Mouse (Mus musculus) adrenal gland, adult 2 months (tissue): ENCODE results near the gene Gm36028. TPM values are rescaled to one million over a fixed set of nuclear protein-coding genes. Genes with fewer than 3 reads are reported as not detected.

Source experiments
- DNase-seq: peaks from one replicate; pipeline ENCODE4 v3.0.0; 2021
- polyA plus RNA-seq: library from polyadenylated mRNA; depleted of rRNA; stranded (reverse); fragments of >200 nt; gene quantifications from 2 replicates; pipeline ENCODE4 v1.2.3, GENCODE M21; 2012; rRNA removed
- total RNA-seq, 2 experiments: library from RNA; stranded (reverse); gene quantifications; 2 replicates each; pipeline ENCODE4 v1.2.3; 2021

Gm36028 gene
- total and polyA plus RNA-seq, 3 experiments: 0.24 to 0.69 TPM; not detected in 1

DNA sequence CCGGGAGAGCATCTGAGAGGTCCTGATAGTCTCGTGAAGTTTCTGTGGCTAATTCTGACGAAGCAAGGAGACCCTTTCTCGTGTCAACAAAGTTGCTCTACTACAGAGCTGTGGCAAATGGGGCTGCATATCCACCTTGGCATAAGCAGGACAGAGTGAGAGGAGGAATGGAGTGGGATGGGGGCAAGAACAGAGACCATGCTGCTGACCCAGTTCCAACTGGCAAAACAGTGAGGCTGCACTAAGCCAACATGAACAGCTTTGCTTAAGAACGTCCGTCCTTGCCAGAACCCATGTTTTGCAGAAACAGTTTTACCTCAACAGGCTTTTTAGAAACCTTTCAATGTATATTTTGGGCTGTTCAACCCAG lies 51.3 kb downstream of the Gm36028 start:
- DNase-seq: no peak

DNA sequence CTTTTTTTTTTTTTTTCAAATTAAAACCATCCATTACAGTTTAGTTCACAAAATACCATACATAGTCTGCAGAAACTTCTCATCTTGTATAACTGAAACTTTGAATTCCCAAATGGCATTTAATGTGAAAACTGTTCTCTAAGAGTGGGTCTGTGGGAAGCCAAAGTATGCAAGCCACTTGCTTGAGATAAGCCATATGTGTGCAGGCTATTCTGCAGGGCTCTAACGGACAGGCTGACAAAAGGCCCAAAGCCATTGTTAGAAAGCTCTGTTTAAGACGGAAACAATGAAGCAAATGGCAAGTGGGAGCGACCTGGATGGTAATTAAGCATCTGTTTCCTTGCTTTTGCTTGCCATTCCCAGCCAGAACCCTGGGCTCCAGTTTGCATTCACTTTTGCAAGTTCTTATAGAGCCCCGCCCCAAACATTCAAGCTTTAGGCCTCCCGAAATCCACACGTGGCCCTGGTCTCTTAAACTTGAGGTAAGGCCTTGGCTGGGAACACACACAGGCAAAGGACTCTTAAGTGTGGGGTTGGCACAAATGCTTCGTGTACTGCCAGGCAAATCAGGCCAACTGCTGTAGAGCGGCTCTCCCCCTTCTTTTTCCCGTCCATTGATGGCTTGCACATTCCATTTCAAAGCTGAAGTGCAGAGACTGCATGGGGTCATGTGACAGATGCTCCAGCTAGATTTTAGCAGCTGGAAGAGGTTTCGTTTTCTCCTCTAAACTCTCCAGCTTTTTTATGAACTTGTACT lies 51.9 kb downstream of the Gm36028 start:
- DNase-seq: no peak

DNA sequence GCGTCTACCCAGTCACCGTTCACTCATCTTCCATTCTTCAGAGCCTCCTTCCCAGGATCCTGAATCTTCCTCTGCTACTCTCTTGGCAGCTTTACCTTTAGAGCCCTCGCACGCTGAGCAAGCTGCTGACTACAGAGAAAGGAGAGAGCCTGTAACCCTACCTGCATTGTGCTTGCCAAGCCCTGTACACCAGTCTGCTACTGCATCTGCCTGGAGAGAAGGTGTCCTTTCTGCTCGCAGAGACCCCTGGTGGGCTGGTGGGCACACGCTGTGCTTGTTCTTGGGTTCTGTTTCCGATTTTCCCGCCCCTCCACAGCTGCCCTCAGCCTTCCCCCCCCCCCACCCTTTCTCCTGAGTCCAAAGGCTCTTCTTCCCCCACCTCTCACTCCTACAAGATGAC lies 53.7 kb downstream of the Gm36028 start:
- DNase-seq: no peak

DNA sequence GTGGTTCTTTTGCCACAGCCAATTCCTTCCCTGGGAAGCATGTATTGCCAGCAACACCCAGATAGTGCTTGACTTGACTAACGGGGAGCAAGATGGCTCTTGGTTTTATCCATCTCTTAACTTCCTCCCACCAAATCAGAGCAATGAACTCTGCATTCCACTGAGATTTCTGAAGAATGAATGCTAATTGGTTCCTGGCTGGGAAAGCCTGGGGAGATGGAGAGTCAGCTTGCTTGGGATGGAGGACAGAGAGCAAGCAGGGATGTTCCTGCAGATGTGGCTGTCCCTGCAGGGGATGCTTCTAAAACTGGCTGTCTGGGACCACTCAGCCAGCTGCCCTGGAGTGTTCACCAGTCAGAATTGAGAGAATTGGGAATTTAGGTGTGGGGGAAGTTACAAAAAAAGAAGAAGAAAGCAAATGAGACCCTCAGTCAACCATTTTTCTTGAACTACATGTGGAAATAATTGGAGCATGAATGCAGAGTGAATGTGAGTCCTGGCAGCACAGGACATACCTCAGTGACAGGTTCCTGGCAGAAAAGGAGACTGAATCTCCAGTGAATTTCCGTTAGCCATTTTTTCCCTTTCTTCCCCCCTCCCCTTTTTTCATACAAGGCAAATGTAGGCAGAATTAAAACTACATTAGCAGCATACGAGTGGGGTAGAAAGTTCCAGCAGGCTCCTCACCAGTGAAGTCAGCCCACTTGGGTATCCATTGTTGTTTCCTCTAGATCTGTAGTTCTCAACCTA lies 55.0 kb downstream of the Gm36028 start:
- no peak for DNase-seq

DNA sequence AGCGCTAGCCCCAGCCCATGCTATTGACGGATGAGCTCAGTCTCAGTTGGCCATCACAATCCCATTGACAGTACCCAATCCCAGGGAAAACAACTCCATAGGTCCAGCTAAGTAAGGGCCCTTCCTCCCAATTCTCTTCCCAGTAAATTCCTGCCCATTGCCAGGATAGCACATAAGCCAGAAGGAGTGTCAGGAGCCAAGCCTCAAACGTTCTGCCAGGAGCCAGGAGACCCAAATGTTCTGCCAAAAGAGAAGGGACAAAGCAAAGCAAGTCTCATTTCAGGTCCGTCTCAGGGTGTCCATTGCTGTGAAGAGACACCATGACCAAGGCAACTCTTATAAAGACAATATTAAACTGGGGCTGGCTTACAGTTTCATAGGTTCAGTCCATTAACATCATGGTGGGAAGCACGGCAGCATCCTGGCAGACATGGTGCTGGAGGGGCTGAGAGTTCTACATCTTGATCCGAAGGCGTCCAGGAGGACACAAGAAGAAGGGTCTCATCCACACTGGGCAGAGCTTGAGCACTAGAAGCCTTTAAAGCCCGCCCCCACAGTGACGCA lies 57.5 kb downstream of the Gm36028 start:
- no peak for DNase-seq

DNA sequence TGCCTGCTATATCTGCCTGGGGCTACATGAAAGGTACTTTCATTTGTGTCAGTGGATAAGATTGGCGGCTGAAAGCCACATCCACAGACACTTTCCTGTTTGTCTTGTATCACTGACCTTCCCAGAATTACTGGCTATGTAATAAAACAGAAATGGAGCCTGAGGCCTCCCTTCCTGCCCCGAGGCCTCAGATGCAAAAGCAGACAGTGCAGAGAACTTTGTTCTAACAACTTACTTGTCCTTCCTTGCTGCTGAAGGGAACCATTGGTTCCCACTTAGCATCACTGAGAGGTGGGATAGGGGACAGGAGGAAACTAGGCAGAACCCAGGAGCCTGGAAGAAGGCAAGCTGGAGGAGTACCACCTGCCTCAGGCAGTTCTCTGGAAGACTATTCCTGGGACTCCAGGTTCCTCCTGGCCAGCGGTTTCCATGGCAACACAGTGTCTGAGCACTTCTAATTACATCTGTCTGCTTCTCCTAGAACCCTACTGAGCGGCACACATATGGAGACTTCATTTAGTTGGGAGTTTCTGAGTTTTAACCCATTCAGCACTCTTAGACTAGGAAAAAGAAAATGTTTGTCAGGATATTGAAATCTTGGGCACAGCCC lies 58.2 kb downstream of the Gm36028 start:
- no peak for DNase-seq

DNA sequence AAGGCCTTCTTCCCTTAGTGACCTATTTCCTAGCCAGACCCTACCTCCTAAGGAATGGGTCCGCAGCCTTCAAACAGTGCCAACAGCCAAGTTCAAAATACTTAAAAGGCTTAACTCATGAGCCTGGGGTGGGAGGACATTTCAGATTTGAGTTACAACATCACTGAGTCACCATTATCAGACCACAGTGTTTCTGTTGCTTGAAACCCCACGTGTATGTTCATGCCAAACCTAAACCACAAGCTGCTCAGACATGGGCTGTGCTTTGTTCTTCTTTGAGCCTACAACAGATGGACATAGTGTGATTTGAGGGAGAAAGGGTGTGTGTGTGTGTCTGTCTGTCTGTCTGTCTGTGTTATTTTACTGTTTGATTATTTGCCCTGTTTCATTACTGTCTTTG lies 59.8 kb downstream of the Gm36028 start:
- peak; percentile 49 for DNase-seq

Other genes with a start within 250 kb of the Gm36028 start
- 100 to 1,000 TPM; 138 to 192 TPM for gene Ndufb4, start 206.7 kb downstream of the Gm36028 start, total RNA-seq
- gene Ndufb4, start 206.7 kb downstream of the Gm36028 start, polyA plus RNA-seq: 67.4 and 80.6 TPM in 2 replicates
- 10 to 100 TPM; 39.3 to 56.7 TPM for gene Fstl1, start 84.3 kb downstream of the Gm36028 start, total RNA-seq
- gene Fstl1, start 84.3 kb downstream of the Gm36028 start, polyA plus RNA-seq: 8.0 and 8.6 TPM in 2 replicates
- gene Lrrc58, start 7.2 kb upstream of the Gm36028 start, total RNA-seq: 100 to 1,000 TPM; 134 to 204 TPM
- 29.0 and 30.5 TPM in 2 replicates for gene Lrrc58, start 7.2 kb upstream of the Gm36028 start, polyA plus RNA-seq
- under 1 TPM in 1 of 2 experiments, not detected in 1; 0.07 TPM for gene Gpr156, start 55.4 kb upstream of the Gm36028 start, total RNA-seq
- 0.04 TPM in 2 replicates for gene Gpr156, start 55.4 kb upstream of the Gm36028 start, polyA plus RNA-seq
- 10 to 100 TPM; 49.2 to 81.7 TPM for gene Gsk3b, start 227.9 kb upstream of the Gm36028 start, total RNA-seq
- gene Gsk3b, start 227.9 kb upstream of the Gm36028 start, polyA plus RNA-seq: 16.2 and 21.9 TPM in 2 replicates